Mouse (Mus musculus): ENCODE data around the gene Phactr2. TPM values are rescaled to one million over a fixed set of nuclear protein-coding genes. Genes with fewer than 3 reads are reported as not detected.
A peak's percentile ranks its signal among the peaks of the same experiment; 100 is the strongest.
"Not testable (repeated sequence)": the region's sequence is repeated elsewhere in the genome, so short reads cannot be mapped to it uniquely, and the experiment has no call there.

Phactr2 gene
- 10 to 100 TPM; 21.3 to 25.7 TPM for total RNA-seq (2021)
- long read RNA-seq, experiment 1, partial matches to known transcripts: 0 of 7 reads
- long read RNA-seq, experiment 1, other reads (novel, unspliced or antisense): 4 of 7 reads
- long read RNA-seq, experiment 2, partial matches to known transcripts: 1 of 8 reads
- long read RNA-seq, experiment 2, other reads (novel, unspliced or antisense): 4 of 8 reads

DNA sequence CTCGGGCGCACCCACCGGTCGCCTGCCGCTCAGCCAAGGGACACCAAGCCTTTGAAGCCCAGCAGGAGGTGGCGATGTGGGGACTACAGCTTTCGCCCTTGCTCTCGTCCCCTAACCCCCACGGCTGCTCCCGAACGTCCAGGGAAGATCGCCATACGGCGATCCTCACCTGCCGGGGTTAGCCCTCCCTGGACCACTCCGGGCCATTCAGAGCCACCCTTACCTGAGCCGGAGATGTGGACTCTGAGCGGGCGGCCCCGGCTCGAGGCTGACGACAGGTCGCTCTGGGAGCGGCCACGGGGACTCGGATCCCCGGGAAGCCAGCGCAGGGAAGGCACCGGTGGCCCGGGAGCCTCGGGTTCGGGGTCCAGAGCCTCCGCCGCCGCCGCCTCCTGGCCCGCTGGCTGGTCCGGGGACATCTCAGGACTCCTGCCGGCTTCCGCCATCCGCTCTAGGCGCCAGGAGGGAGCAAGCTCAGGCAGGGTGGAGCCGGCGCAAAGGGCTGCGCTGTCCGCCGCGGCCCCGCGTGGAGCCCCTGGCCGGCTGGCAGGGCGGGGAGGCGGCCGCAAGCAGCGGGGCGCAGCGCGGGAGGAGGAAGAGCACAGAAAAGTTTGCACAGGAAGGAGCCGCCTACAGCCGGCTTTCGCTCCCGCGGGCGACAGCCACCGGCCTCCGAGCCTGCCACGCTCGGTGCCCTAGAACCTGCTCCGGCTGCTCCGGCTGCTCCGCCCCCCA is at the start of gene Phactr2:
Gene Phactr2 (minus strand): TSS at position 580 of the 735 bp plus-strand sequence.
- intact Hi-C loops (cut with DNase I; ENCODE audit: low total_unique reads): no loop called here
- peak; percentile 43 for DNase-seq

DNA sequence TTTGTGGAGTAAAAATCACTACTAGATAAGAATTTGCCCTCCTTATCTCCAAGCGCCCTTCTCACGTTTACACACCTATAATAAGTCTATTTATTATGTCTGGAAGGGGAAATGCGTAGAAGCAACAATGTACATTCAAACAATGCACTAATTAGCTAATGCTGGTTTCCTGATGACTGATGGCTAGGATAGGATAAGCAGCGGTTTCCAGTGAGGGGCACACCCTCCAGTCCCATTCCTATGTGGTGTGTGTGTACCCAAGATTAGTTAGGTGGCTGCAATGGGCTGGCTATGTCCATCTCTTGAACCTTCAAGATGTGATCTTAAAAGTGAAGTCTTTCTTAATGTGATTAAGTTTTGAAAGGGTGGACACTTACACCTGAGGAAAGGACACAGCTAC is 47.6 kb upstream of the Phactr2 start:
- intact Hi-C loops (cut with DNase I; ENCODE audit: low total_unique reads): no loop called here
- no peak for DNase-seq

DNA sequence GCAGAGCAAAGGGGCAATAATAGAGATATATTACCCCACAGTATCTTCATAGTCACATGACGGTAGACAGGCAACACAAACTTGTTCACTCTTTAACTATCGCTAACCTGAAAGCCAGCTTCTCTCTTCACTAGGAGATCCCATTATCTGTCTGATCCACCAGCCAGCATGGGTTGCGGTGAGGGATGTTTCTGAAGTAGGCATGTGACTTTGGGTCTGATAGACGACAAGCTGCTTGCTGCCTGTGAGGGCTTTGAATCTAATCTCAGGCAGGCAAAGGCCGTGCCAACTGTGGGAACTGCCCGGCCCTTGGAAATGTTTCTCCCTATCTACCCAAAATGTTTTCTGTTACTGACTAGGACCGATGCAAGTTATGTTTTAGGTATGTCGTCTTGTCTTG is 28.2 kb upstream of the Phactr2 start:
- DNase-seq: no peak
- intact Hi-C loops (cut with DNase I; ENCODE audit: low total_unique reads): no loop called here

DNA sequence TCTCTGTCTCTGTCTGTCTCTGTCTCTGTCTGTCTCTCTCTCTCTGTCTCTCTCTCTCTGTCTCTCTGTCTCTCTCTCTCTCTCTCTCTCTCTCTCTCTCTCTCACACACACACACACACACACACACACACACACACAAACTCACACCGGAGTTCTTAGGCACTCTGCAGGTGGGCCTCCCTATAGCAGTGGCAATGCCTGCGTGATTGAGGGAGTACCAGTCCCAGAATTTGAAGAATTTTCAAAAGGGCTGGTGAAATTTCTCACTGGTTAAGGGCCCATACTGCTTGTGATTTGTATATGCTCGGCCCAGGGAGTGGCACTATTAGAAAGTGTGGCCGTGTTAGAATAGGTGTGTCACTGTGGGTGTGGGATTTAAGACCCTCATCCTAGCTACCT is 27.3 kb upstream of the Phactr2 start:
- intact Hi-C loops (cut with DNase I; ENCODE audit: low total_unique reads); DNase-seq: not testable (repeated sequence)

DNA sequence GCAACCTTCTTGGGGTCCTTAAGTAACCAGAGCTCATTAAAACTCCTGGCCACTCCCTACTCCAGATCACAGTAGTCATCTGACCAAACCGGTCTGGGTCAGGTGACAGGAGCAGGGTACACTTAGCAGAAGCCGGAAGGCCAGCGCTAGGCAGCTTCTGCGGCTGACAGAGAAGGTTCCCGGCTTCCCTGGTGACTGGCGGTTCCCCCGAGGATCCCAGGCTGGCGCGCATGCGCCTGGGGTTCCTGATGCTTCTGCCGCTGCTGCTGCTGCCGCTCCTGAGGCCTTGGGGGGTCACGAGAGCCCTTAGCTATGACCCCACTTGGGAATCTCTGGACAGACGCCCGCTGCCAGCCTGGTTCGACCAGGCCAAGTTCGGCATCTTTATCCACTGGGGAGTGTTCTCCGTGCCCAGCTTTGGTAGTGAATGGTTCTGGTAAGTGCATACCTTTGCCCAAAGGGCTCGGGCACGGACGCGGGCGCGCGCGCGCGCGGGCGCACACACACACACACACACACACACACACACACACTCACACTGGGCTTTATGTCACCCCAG is 26.8 kb upstream of the Phactr2 start:
- peak; percentile 87 for DNase-seq
- intact Hi-C loops (cut with DNase I; ENCODE audit: low total_unique reads): no loop called here

DNA sequence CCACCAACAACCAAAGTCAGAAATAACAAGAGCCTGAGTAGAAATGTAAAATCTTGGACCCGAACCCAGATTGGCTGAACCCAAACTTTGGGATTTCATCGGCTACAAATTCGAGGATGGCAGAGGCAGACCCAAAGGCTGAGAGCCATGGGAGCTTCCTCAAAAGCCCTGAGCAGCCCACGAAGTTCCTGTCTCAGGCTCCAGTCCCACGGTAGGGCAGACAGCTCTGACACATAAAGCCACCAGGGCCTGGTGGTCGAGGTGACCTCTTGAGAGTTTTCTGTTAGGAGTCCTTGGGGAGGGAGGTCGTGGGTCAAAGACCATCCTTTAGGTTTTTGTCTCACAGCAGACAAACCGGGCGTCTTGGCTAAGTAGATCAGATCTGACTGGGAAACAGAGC is 26.3 kb upstream of the Phactr2 start:
- no peak for DNase-seq
- intact Hi-C loops (cut with DNase I; ENCODE audit: low total_unique reads): no loop called here

DNA sequence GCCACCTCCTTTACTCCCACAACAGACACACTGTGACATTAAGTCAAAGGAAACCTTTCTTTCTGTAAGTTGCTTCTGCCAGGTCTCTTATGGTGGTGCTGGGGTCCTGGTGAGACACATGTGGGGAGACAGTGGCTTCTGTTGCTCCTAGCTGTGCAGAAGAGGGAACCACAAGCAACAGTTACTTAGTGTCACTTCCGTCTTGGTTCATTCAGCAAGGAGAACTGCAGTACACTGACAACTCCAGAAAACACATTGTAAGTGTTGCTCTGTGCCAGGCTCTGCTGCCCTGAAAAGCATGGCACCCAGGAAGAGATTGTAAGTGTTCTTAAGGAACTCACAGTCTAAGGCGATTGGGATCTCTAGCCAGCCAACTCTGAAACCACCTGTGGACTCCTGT is 25.1 kb upstream of the Phactr2 start, which contains the start of gene Fuca2:
Gene Fuca2 (plus strand): TSS at position 210 of the 400 bp plus-strand sequence.
- intact Hi-C loops (cut with DNase I; ENCODE audit: low total_unique reads): no loop called here
- DNase-seq: no peak

DNA sequence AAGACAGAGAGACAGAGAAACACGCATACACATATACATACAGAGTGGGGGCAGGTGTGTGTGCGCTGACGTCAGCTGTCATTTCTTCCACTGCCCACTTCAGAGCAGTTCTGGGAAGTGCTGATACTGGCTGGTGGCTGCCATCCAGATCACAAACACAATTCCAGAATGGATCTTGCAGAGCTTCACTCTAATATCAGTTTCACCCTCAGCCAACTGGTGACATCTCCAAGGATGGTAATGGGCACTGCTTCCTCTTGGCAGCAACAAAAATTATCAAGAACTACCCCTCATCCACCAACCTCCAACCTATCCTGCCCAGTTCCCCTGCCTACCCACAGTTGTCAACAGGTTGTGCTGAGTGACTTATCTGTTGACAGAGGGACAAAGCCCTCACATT is 22.1 kb upstream of the Phactr2 start:
- no peak for DNase-seq
- intact Hi-C loops (cut with DNase I; ENCODE audit: low total_unique reads): no loop called here

DNA sequence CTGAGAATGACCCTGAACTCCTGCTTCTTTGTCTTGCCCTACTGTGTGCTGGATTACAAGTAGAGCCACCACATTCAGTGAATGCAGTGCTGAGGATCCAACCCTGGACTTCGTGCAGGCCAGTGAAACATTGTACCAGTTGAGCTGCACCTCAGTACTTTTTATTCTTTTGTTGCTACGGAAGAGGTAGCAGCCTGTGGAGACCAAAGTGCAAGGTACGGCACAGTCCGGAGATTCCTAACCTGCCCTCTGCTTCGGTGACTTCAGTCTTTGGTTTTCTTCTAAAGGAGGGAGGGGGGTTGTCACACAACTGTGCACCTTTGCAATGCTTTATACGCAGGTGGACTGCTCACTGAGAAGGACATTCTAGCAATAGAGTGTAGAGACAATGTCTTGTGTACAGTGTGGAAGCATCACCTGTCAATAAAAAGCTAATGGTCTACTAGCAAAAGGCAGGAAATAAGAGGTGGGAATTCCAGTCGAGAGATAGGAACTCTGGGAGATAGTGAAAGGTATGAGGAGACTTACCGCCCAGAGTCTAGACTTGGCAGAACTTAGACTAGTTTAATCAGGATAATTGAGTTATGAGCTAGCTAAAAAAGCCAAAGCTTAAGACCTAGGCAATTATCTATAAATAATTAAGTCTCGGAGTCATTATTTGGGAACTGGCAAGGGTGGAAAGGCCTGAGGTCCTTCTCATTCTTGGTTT is 19.9 kb upstream of the Phactr2 start:
- intact Hi-C loops (cut with DNase I; ENCODE audit: low total_unique reads): no loop called here
- no peak for DNase-seq

DNA sequence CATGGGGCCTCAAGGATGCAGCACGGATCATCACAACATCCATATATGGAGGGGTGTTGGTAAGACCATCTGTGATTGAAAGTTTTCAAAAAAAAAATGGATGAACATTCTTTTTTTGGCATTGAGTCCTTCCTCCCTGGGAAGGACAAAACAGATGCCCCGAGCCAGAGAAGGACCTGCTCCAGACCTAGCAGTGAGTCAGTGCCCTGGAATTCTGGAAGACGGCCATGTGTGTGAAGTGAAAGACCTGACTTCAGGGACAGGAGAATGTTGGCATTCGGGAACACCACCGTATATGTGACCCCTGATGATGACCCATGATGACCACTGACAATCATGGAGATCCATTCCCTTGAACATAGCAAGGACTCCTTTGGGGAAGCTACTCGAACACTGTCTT is 15.5 kb upstream of the Phactr2 start:
- no peak for DNase-seq
- intact Hi-C loops (cut with DNase I; ENCODE audit: low total_unique reads): no loop called here

DNA sequence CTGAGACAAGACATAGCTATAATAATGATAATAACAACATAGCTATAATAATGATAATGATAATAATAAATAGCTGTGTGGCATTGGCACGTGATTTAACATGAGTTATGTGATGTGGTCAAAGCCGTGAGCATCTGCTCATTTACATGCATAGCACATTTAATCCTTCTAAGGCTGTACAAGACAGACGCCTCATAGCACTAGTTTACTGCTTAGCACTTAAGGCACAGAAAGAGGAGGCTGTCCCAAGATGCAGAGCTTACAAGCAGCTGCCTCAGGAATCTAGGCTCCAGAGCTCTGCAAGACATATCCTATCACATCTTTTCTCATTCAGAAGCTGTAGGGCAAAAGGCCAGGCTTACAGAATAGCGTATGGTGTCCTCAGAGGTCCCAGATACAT is 11.7 kb upstream of the Phactr2 start:
- intact Hi-C loops (cut with DNase I; ENCODE audit: low total_unique reads): no loop called here
- DNase-seq: no peak

DNA sequence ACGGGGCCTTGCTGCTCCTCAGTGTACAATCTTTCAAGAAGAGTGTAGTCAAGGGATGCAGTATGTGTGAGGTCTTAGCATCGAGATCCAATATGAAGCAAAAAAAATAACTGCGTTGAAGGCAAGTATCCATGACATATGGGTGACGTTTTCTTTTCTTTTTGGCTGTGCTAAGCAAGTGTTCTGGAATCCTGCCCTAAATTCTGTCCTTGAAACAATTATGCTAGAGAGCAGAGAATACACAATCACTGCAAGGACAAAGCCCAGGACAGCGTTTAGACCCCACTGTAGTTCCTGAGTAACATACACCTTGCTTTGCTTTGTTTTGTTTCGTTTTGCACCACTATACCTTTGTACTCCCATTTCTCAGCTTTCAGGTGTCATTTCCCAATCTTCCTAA is 5.1 kb upstream of the Phactr2 start:
- intact Hi-C loops (cut with DNase I; ENCODE audit: low total_unique reads): no loop called here

DNA sequence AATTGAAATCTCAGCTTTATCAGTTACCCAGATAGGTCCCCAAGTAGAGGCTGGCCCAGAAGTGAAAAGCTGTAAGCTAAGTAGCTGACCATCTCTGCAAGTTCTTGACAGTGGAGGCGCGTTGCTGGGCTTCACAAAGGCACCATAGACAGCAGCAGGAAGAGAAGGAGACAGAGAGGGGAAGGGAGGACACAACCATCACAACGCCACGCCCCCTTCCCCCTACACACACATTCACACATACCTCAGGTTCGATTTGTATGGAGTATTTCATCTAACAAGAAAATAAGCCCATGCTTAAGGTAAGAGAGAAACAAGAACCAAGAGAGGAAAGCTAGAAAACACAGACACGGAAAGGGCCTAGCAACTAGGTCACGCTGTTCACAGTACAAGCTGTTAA is 909 bp upstream of the Phactr2 start:
- DNase-seq: no peak
- intact Hi-C loops (cut with DNase I; ENCODE audit: low total_unique reads): no loop called here

More for the DNA sequence above, 5.1 kb upstream of the Phactr2 start:
- no peak for DNase-seq

DNA sequence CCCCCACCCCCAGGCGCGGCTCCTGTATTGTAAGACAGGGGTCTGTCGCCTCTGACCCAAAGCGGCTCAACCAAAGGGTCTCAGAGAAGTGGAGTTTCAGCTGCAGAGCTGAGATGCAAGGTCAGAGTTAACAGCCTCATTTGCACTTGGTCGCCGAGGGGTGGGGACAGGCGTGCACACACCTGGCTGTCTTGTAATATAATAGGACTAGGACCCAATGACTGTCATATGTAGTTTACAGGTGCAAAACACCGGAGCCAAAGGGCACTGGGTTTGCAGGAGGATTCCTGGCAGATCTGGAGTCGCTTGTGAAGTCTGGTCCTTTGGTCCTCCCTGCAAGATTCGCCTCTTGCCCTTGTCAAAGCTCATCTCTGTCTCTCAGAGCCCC is 350 bp upstream of the Phactr2 start:
- no peak for DNase-seq
- intact Hi-C loops (cut with DNase I; ENCODE audit: low total_unique reads): no loop called here

DNA sequence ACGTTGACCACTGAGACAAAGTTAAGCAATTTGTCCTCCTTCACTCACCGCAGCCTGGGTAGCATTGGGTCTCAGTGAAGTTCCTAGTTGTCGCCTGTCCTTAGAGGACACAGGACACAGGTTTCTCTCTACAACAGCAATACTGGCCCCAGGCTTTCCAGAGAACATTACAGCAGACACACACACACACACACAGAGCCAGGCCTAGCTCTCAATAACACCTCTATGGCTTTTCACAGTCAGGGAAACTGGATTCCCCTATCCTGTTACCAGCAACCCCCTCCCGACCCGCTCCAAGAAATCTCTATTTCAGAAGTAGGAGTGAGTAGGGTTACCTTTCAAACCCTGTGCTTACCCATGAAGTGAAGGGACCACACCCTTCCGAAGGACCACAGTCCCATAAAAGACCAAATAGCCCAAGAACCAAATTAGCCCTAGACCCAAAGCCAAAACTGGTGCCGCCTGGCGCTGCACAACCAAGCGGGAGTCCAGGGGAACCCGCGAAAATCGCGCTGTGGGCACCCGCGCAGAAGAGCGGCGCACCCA is 852 bp downstream of the Phactr2 start:
- intact Hi-C loops (cut with DNase I; ENCODE audit: low total_unique reads): no loop called here
- no peak for DNase-seq

DNA sequence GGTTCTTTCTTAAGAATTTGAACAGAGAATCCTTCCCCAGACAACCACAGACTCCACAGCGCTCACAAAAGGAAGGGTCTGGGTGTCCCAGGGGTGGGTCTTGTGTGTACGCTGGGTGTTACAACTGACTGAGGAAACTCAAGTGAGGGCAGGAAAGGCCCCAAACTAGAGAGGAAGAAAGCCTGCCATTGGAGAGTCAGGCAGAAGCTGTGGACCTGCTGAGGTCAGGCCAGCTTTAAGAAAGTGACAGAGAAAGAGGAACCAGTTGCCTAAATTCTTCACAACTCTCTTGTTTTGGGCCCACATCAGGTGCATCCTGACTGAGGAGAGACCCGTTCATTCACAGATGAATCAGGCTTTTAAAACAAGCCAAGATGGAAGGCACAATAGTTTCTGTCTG is 4.0 kb downstream of the Phactr2 start:
- intact Hi-C loops (cut with DNase I; ENCODE audit: low total_unique reads): no loop called here
- no peak for DNase-seq

DNA sequence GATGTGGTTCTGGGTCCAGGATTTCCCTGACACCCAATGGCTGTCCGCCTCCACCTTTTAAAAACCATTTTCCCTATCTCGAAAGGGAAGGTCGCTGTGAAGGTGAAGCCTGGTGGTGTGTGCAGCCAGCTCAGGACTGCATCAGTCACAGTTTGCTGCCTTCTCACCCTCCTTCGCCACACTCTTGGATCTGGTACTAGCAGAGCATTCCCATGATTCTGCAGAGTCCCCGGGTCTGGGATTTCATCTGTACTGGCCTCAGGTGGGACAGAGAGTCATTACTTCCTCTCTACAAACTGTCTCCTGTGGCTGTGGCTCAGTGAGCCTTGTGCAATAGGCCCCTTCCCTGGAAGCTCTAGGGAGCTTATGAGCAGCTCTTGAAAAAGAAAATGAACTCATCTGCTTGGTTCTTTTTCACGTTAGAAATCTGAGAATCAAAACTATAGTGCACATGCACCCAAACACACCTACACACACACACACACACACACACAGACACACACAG is 6.1 kb downstream of the Phactr2 start:
- intact Hi-C loops (cut with DNase I; ENCODE audit: low total_unique reads); DNase-seq: not testable (repeated sequence)

DNA sequence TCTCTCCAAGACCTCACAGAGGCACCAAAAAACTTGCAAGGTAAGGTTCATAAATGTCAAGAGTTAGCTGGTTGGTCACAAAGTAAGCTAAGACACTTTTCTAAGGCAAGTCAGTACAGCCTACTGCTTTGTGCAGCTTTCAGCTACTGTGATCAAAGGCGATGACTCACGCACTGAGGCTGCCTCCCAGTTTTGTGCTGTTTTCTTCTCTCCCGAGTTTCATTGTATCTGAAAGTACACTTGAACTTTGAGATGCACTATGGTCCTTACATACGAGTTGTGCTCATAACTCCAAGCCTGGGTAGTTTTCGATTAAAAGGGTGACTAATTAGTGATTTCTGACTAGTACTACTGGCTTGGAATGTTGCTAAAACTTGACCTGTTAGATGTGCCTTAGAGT is 7.3 kb downstream of the Phactr2 start:
- DNase-seq: no peak
- intact Hi-C loops (cut with DNase I; ENCODE audit: low total_unique reads): no loop called here

DNA sequence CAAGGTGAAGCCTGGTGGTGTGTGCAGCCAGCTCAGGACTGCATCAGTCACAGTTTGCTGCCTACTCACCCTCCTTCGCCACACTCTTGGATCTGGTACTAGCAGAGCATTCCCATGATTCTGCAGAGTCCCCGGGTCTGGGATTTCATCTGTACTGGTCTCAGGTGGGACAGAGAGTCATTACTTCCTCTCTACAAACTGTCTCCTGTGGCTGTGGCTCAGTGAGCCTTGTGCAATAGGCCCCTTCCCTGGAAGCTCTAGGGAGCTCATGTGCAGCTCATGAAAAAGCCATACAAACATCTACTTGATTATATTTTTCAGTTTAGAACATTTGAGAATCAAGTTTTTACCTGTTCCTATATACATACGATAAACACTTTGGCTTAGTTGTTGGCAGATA is 9.9 kb downstream of the Phactr2 start:
- DNase-seq; intact Hi-C loops (cut with DNase I; ENCODE audit: low total_unique reads): not testable (repeated sequence)
